Mouse (Mus musculus) forebrain, embryonic 16.5 days (tissue): Measurements from ENCODE around the gene A730061H03Rik. TPM values are rescaled to one million over a fixed set of nuclear protein-coding genes. Genes with fewer than 3 reads are reported as not detected.

Experiments
- ATAC-seq: fragments of 200-750 bp; cut with Nextera tagmentation; 2 replicates; pipeline ENCODE4 v1.8.0; 2017; ENCODE audit warnings: mild to moderate bottlenecking, moderate library complexity
- H3K27ac ChIP-seq: fragments of 300-500 bp; sonication (generic); 2 replicates; pipeline ENCODE4 v1.5.1; 2014; ENCODE audit warnings: low read length, control low read depth
- H3K27me3 ChIP-seq: fragments of 300-500 bp; sonication (generic); replicated peaks from 2 replicates; pipeline ENCODE4 v1.6.1; 2014; ENCODE audit warnings: low read length; ENCODE audit not compliant: control insufficient read depth, insufficient read depth
- H3K36me3 ChIP-seq: fragments of 300-500 bp; sonication (generic); 2 replicates; pipeline ENCODE4 v1.6.1; 2014; ENCODE audit not compliant: control insufficient read depth, insufficient read depth
- H3K4me1 ChIP-seq: fragments of 300-500 bp; sonication (generic); replicated peaks from 2 replicates; pipeline ENCODE4 v1.6.1; 2014; ENCODE audit warnings: low read length; ENCODE audit not compliant: control insufficient read depth, insufficient read depth
- H3K4me2 ChIP-seq: fragments of 300-500 bp; sonication (generic); 2 replicates; pipeline ENCODE4 v1.6.1; 2014; ENCODE audit warnings: mild to moderate bottlenecking, low read length, control low read depth
- H3K4me3 ChIP-seq: fragments of 300-500 bp; sonication (generic); replicated peaks from 2 replicates; pipeline ENCODE4 v1.5.1; 2014; ENCODE audit warnings: mild to moderate bottlenecking, low read length, control low read depth
- H3K9ac ChIP-seq: fragments of 300-500 bp; sonication (generic); replicated peaks from 2 replicates; pipeline ENCODE4 v1.6.1; 2014; ENCODE audit warnings: low read depth, low read length, control low read depth
- H3K9me3 ChIP-seq: fragments of 300-500 bp; sonication (generic); 2 replicates; pipeline ENCODE4 v1.6.1; 2016; ENCODE audit warnings: low read length; ENCODE audit not compliant: control insufficient read depth
- WGBS: fragments of 180-500 bp; shearing (Covaris S2); extraction: QIAGEN DNeasy Blood & Tissue Kit; methylation state at CpG from one replicate; pipeline ENCODE4 v1.1.7; 2014; 5-methylcytosine and 5-hydroxymethylcytosine counted together
- polyA plus RNA-seq: library from polyadenylated mRNA; unstranded; fragments of >200 nt; fragmentation: Nextera tagmentation; extraction: Ambion mirVana; gene quantifications from 2 replicates; pipeline ENCODE4 v1.2.1, GENCODE M21; 2015

A730061H03Rik gene
- 0.63 and 2.3 TPM in 2 replicates for polyA plus RNA-seq

GRCm38 (mm10) chr14:55560202-55561073 lies at the start of gene A730061H03Rik:
Gene A730061H03Rik, minus strand, starts transcription at chr14:55560406.
- Histone ChIP-seq H3K27me3 (no peaks in the 10 kb centered on the region), H3K4me1 (peaks cover 15% of the 10 kb centered on the region), H3K4me2 (peak within 1 kb of the TSS; percentile 76), H3K27ac (peak within 1 kb of the TSS; percentile 99), H3K9me3 (no peaks in the 10 kb centered on the region), H3K4me3 (peak within 1 kb of the TSS; percentile 77), H3K36me3 (peaks cover 11% of the 10 kb centered on the region), H3K9ac (peak within 1 kb of the TSS; percentile 70)
- ATAC-seq = peak; percentile 96
- WGBS = under 1% methylated on average over 51 of the region's 51 CpGs

DNA sequence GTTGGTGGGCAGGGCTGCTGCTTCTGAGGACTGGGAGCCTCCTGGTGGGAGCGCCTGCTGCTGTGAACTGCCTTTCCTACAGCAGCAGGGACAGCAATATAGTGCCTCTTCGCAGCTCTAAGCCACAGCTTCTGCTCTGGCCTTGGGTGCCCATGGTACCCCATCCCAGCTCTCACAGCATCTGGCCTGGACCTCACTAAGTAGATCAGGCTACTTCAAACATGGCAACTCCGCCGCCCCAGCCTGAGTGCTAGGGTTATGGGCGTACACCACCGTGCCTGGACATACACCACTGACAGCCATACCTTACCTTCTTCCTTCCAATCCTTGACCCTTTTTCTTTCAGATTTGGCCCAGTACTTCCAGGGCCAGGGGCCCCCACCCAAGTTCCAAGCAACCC lies 48.1 kb upstream of the A730061H03Rik start:
- Histone ChIP-seq H3K27ac (no peak overlapping the region), H3K9me3 (no peaks in the 10 kb centered on the region), H3K36me3 (peaks cover 11% of the 10 kb centered on the region; the same call in 1 of the 2 replicates), H3K9ac (no peak overlapping the region), H3K4me2 (no peak overlapping the region), H3K4me1 (peaks cover 4% of the 10 kb centered on the region), H3K4me3 (no peak overlapping the region), H3K27me3 (no peaks in the 10 kb centered on the region)
- WGBS = 97% methylated on average over 6 of the region's 6 CpGs
- no peak for ATAC-seq

- H3K9ac ChIP-seq = no peak overlapping the region
- H3K27me3 ChIP-seq = no peaks in the 10 kb centered on the region
- H3K4me1 ChIP-seq = peaks cover 4% of the 10 kb centered on the region
- no peak for ATAC-seq
- peaks cover 18% of the 10 kb centered on the region for H3K36me3 ChIP-seq
- no peaks in the 10 kb centered on the region for H3K9me3 ChIP-seq
- no peak overlapping the region for H3K27ac ChIP-seq
- H3K4me2 ChIP-seq = no peak overlapping the region
- no peak overlapping the region for H3K4me3 ChIP-seq
- WGBS = 94% methylated on average over 16 of the region's 16 CpGs
Measured at GRCm38 (mm10) chr14:55605743-55606459, 45.7 kb upstream of the A730061H03Rik start.

DNA sequence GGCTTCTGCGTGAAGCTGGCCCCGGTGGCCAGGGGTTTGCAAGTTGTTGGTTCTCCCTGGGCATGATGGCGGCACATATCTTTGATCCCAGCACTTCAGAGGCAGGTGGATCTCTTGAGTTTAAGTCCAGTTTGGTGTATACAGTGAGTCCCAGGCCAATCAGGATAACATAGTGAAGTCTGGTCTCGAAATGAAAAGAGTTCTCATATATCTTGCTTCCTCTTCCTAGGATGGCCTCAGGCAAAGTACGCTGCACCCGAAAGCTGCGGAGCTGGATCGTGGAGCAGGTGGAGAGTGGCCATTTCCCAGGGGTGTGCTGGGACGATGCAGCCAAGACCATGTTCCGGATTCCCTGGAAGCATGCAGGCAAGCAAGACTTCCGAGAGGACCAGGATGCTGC lies 44.6 kb upstream of the A730061H03Rik start:
- H3K9ac ChIP-seq = no peak overlapping the region
- 95% methylated on average over 11 of the region's 11 CpGs for WGBS
- H3K9me3 ChIP-seq = no peaks in the 10 kb centered on the region
- no peak overlapping the region for H3K27ac ChIP-seq
- H3K4me1 ChIP-seq = peaks cover 4% of the 10 kb centered on the region
- H3K36me3 ChIP-seq = peaks cover 23% of the 10 kb centered on the region
- no peaks in the 10 kb centered on the region for H3K27me3 ChIP-seq
- no peak overlapping the region for H3K4me2 ChIP-seq
- H3K4me3 ChIP-seq = no peak overlapping the region
- no peak for ATAC-seq

- Histone ChIP-seq H3K36me3 (peaks cover 25% of the 10 kb centered on the region), H3K4me3 (peak overlapping the region; percentile 28), H3K27me3 (no peaks in the 10 kb centered on the region), H3K9ac (peak overlapping the region; percentile 27; the same call in 1 of the 2 replicates), H3K27ac (no peak overlapping the region; the same call in 1 of the 2 replicates), H3K4me1 (peaks cover 4% of the 10 kb centered on the region), H3K9me3 (no peaks in the 10 kb centered on the region), H3K4me2 (peak overlapping the region; percentile 46)
- 20% methylated on average over 19 of the region's 19 CpGs for WGBS
- peak; percentile 90 for ATAC-seq
Measured at GRCm38 (mm10) chr14:55603633-55604576, 43.7 kb upstream of the A730061H03Rik start.

DNA sequence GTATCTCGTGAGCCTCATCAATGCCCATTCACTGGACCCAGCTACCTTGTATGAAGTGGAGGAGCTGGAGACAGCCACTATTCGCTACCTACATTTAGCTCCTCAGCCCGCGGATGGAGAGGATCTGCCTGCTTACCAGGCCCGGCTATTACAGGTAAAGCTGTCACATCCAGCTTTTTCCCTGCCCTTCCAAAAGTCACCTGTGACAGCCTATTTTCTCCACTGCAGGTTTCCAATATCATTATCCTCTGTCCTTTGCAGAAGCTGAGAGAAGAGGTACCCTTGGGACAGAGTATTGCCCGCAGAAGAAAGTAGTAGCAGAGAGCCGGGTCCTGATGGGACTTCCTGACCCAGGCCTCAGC lies 43.0 kb upstream of the A730061H03Rik start, which contains the start of gene Irf9:
Irf9 (plus strand) TSS at position 301 of the 362 bp plus-strand sequence.
- ATAC-seq = no peak
- peak within 1 kb of the TSS; percentile 27; the same call in 1 of the 2 replicates for H3K9ac ChIP-seq

GRCm38 (mm10) chr14:55598521-55599390 lies 38.5 kb upstream of the A730061H03Rik start:
- H3K36me3 ChIP-seq = peaks cover 38% of the 10 kb centered on the region
- H3K4me1 ChIP-seq = peaks cover under 1% of the 10 kb centered on the region; the same call in 1 of the 2 replicates
- WGBS = 95% methylated on average over 21 of the region's 21 CpGs
- no peak overlapping the region for H3K4me2 ChIP-seq
- no peak overlapping the region for H3K9ac ChIP-seq
- no peaks in the 10 kb centered on the region for H3K9me3 ChIP-seq
- no peaks in the 10 kb centered on the region for H3K27me3 ChIP-seq
- H3K4me3 ChIP-seq = no peak overlapping the region
- no peak for ATAC-seq
- no peak overlapping the region for H3K27ac ChIP-seq

More for the DNA sequence above, 43.0 kb upstream of the A730061H03Rik start, which contains the start of gene Irf9:
- no peaks in the 10 kb centered on the region for H3K9me3 ChIP-seq
- peaks cover 4% of the 10 kb centered on the region for H3K4me1 ChIP-seq
- no peaks in the 10 kb centered on the region for H3K27me3 ChIP-seq
- peak within 1 kb of the TSS; percentile 46 for H3K4me2 ChIP-seq
- peaks cover 23% of the 10 kb centered on the region for H3K36me3 ChIP-seq
- WGBS = 91% methylated on average over 7 of the region's 7 CpGs
- peak within 1 kb of the TSS; percentile 28 for H3K4me3 ChIP-seq
- H3K27ac ChIP-seq = no peak within 1 kb of the TSS; the same call in 1 of the 2 replicates
